Mouse (Mus musculus): Measurements from ENCODE around the gene Iars2.
A peak's percentile ranks its signal among the peaks of the same experiment; 100 is the strongest.
"Not testable (repeated sequence)": the region's sequence is repeated elsewhere in the genome, so short reads cannot be mapped to it uniquely, and the experiment has no call there.

Gene Iars2

GRCm38 (mm10) chr1:185331983-185332430, 2.8 kb upstream of the Iars2 start, which contains the start of gene Bpnt1:
TSS of gene Bpnt1 (plus strand) at chr1:185332149.
- peak; percentile 71 for DNase-seq (ENCODE audit: low spot score)

GRCm38 (mm10) chr1:185331364-185331763, 2.2 kb upstream of the Iars2 start:
- DNase-seq (ENCODE audit: low spot score), result no peak

GRCm38 (mm10) chr1:185329851-185330250, 655 bp upstream of the Iars2 start:
- DNase-seq (ENCODE audit: low spot score), result no peak

- not testable (repeated sequence) for DNase-seq (ENCODE audit: low spot score)
Observed at GRCm38 (mm10) chr1:185327754-185328345, 1.3 kb downstream of the Iars2 start.

GRCm38 (mm10) chr1:185315846-185316568, 13.2 kb downstream of the Iars2 start:
- DNase-seq (ENCODE audit: low spot score), result no peak

GRCm38 (mm10) chr1:185314546-185314945, 14.7 kb downstream of the Iars2 start:
- no peak for DNase-seq (ENCODE audit: low spot score)

- no peak for DNase-seq (ENCODE audit: low spot score)
Observed at GRCm38 (mm10) chr1:185311949-185312348, 17.2 kb downstream of the Iars2 start.

GRCm38 (mm10) chr1:185308908-185309307, 20.3 kb downstream of the Iars2 start:
- no peak for DNase-seq (ENCODE audit: low spot score)

GRCm38 (mm10) chr1:185308334-185308733, 20.9 kb downstream of the Iars2 start:
- DNase-seq (ENCODE audit: low spot score), result no peak

GRCm38 (mm10) chr1:185307645-185308044, 21.6 kb downstream of the Iars2 start:
- DNase-seq (ENCODE audit: low spot score), result no peak

- DNase-seq (ENCODE audit: low spot score), result no peak
Observed at GRCm38 (mm10) chr1:185306836-185307235, 22.4 kb downstream of the Iars2 start.

GRCm38 (mm10) chr1:185302816-185303215, 26.4 kb downstream of the Iars2 start:
- DNase-seq (ENCODE audit: low spot score), result no peak

- no peak for DNase-seq (ENCODE audit: low spot score)
Observed at GRCm38 (mm10) chr1:185298496-185298895, 30.7 kb downstream of the Iars2 start.

GRCm38 (mm10) chr1:185296850-185297249, 32.3 kb downstream of the Iars2 start:
- no peak for DNase-seq (ENCODE audit: low spot score)

- DNase-seq (ENCODE audit: low spot score), result no peak
Observed at GRCm38 (mm10) chr1:185292646-185293360, 36.4 kb downstream of the Iars2 start.

- DNase-seq (ENCODE audit: low spot score), result no peak
Observed at GRCm38 (mm10) chr1:185291336-185291735, 37.9 kb downstream of the Iars2 start.

GRCm38 (mm10) chr1:185289231-185289630, 40.0 kb downstream of the Iars2 start:
- no peak for DNase-seq (ENCODE audit: low spot score)

GRCm38 (mm10) chr1:185287066-185287465, 42.1 kb downstream of the Iars2 start:
- DNase-seq (ENCODE audit: low spot score), result no peak

- no peak for DNase-seq (ENCODE audit: low spot score)
Observed at GRCm38 (mm10) chr1:185285171-185285570, 44.0 kb downstream of the Iars2 start.

GRCm38 (mm10) chr1:185284740-185285139, 44.5 kb downstream of the Iars2 start:
- no peak for DNase-seq (ENCODE audit: low spot score)

- DNase-seq (ENCODE audit: low spot score), result no peak
Observed at GRCm38 (mm10) chr1:185283247-185283646, 45.9 kb downstream of the Iars2 start.

GRCm38 (mm10) chr1:185282846-185283245, 46.4 kb downstream of the Iars2 start:
- no peak for DNase-seq (ENCODE audit: low spot score)

GRCm38 (mm10) chr1:185280616-185281015, 48.6 kb downstream of the Iars2 start:
- DNase-seq (ENCODE audit: low spot score), result no peak

Data from ovary, postnatal 10 days (tissue).